Mouse (Mus musculus): ENCODE data around the gene Nab1.

Gene Nab1

GRCm38 (mm10) chr1:52474291-52474690, 26.2 kb downstream of the Nab1 start:
- no peak for DNase-seq (ENCODE audit: low read depth, low spot score)

GRCm38 (mm10) chr1:52470811-52471489, 29.5 kb downstream of the Nab1 start:
- no peak for DNase-seq (ENCODE audit: low read depth, low spot score)

GRCm38 (mm10) chr1:52470326-52470725, 30.2 kb downstream of the Nab1 start:
- DNase-seq (ENCODE audit: low read depth, low spot score), result no peak

GRCm38 (mm10) chr1:52466518-52467120, 33.9 kb downstream of the Nab1 start:
- no peak for DNase-seq (ENCODE audit: low read depth, low spot score)

GRCm38 (mm10) chr1:52465830-52466229, 34.6 kb downstream of the Nab1 start:
- no peak for DNase-seq (ENCODE audit: low read depth, low spot score)

GRCm38 (mm10) chr1:52465264-52465663, 35.2 kb downstream of the Nab1 start:
- no peak for DNase-seq (ENCODE audit: low read depth, low spot score)

GRCm38 (mm10) chr1:52463305-52463704, 37.2 kb downstream of the Nab1 start:
- DNase-seq (ENCODE audit: low read depth, low spot score), result no peak

- no peak for DNase-seq (ENCODE audit: low read depth, low spot score)
Measured at GRCm38 (mm10) chr1:52456571-52456970, 43.9 kb downstream of the Nab1 start.

- DNase-seq (ENCODE audit: low read depth, low spot score), result peak; percentile 38
Measured at GRCm38 (mm10) chr1:52454509-52455001, 45.9 kb downstream of the Nab1 start.

GRCm38 (mm10) chr1:52451360-52451759, 49.1 kb downstream of the Nab1 start:
- DNase-seq (ENCODE audit: low read depth, low spot score), result no peak

GRCm38 (mm10) chr1:52435856-52436255, 64.6 kb downstream of the Nab1 start:
- no peak for DNase-seq (ENCODE audit: low read depth, low spot score)

- no peak for DNase-seq (ENCODE audit: low read depth, low spot score)
Measured at GRCm38 (mm10) chr1:52434085-52434484, 66.4 kb downstream of the Nab1 start.

GRCm38 (mm10) chr1:52431806-52432205, 68.7 kb downstream of the Nab1 start:
- DNase-seq (ENCODE audit: low read depth, low spot score), result no peak

GRCm38 (mm10) chr1:52430606-52431005, 69.9 kb downstream of the Nab1 start:
- no peak for DNase-seq (ENCODE audit: low read depth, low spot score)

GRCm38 (mm10) chr1:52430116-52430515, 70.4 kb downstream of the Nab1 start:
- no peak for DNase-seq (ENCODE audit: low read depth, low spot score)

- no peak for DNase-seq (ENCODE audit: low read depth, low spot score)
Measured at GRCm38 (mm10) chr1:52427841-52428464, 72.5 kb downstream of the Nab1 start.

- DNase-seq (ENCODE audit: low read depth, low spot score), result no peak
Measured at GRCm38 (mm10) chr1:52423846-52424245, 76.6 kb downstream of the Nab1 start.

- DNase-seq (ENCODE audit: low read depth, low spot score), result no peak
Measured at GRCm38 (mm10) chr1:52423057-52423456, 77.4 kb downstream of the Nab1 start.

GRCm38 (mm10) chr1:52422137-52422536, 78.3 kb downstream of the Nab1 start:
- DNase-seq (ENCODE audit: low read depth, low spot score), result no peak

- DNase-seq (ENCODE audit: low read depth, low spot score), result no peak
Measured at GRCm38 (mm10) chr1:52421623-52422022, 78.9 kb downstream of the Nab1 start.

- DNase-seq (ENCODE audit: low read depth, low spot score), result peak; percentile 14
Measured at GRCm38 (mm10) chr1:52419088-52419819, 81.2 kb downstream of the Nab1 start.
